Mouse (Mus musculus) mouse embryonic stem cell (cell line): ENCODE data around the gene Fbxl13.

Experiments used
- in situ Hi-C, 2 experiments: fragments of 300-500 bp; cut with MboI; formaldehyde crosslinking; loops; 1 replicate in 1 of 2; 3 replicates in 1 of 2; pipeline ENCODE4 v1.14.3; 2019 to 2020; ENCODE audit warnings: low sequenced_read_pairs in 2 of 2, low pct_unique_long_range_greater_than_20kb in 1 of 2, mixed read lengths in 1 of 2; ENCODE audit not compliant: unreplicated experiment in 1 of 2

Gene Fbxl13

DNA sequence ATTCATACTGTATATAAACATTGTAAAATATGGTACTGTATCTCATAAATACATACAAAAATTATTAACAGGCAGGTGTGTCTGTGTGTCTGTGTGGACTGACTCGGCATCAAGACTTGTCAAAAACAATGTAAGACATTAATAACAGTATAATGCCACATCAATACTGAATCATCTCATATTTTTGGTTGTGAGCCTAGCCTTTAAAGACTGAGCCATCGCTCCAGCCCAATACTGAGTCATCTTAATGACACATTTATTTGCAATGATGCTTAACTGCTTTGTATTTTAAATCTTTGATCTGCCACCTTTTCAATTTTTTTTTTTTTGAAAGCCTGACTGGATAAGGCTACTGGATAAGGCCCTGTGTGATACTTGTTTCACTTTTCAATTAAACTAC, 146.9 kb downstream of the Fbxl13 start:
- in situ Hi-C loops = no loop called here

DNA sequence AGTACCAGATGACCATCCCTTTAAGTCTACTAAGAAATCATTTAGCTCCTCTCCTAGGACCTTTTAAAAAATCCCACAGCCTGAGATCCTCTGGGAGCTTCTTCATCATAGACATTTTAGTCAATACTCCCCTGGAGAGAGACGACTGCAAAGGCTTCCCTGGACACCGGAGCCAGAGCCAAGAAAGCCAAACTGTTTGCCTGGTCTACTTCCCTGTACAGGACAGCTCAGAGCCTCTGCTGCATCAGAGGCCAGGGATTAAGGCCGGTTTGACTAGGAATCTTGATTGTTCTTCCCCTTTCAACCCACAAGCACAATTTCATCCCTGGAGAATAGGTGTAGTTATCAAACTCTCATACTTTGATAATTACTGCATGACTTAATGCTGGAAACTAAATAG, 148.6 kb downstream of the Fbxl13 start:
- in situ Hi-C loops = no loop called here

DNA sequence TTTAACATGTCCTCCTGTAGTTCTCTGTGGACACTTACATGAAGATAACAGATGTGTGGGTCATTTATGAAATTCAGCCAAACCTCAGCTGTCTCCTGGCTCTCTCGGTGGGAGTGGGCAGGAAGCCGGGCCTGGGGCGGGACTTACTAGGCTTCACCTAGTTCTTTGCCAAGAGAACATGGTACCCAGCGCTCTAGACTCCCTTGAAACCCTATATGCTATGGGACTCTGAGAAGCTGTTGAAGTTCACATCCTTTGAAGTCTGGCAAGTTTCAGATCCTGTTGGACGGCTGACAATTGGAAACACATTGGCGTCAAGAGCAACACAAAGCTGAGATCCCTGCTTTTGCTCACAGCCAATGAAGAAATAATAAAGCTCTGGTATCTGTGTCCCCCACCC, 149.1 kb downstream of the Fbxl13 start:
- in situ Hi-C loops = no loop called here

DNA sequence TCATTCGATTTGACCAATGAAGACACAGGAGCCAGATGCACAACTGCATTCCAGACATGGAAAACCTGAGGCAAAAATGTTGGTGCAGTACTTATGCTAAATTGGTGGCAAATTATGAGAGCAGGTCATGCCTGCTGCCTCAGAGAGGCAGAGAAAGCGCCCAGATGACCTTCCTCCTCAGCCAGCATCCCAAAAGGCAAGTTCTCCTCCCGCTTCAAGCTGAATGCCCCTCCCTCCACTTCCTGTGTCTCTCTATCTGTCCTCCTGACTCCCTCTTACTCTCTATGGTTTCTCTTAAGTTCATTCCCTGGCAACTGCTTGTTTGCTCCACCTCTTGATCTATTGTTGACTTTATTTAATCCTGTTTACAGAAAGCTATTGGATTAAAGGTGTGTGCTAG, 150.7 kb downstream of the Fbxl13 start:
- in situ Hi-C loops = no loop called here

DNA sequence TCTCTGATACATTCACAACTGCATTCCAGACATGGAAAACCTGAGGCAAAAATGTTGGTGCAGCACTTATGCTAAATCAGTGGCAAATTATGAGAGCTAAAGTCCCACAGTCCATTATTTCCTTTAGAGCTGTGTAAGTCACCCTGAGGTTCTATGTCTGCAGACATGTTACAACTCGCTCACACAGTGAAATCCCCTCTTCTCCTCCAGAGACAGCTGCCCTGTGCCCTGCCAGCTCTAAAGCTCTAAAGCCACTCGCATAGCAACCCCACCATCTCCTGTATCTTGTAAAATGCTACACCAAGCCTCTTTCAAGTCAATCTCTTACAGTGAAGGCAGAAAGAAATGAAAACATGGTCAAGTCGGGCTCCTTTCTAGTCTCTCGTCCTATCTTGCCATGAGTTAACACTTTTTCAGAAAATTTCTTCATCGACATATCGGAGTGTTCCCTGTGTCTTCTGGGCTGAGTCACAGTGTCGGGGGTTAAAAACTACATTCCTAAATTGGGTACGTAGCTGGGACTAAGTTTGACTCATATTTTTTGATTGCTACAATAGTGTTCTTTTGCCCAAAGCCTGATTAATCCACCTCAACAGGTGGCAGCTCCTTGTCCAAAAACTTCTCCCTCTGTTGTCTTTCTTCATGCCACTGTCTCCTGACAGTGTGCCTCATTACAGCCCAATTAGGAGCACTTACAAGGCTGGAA, 152.0 kb downstream of the Fbxl13 start:
- in situ Hi-C loops = no loop called here

DNA sequence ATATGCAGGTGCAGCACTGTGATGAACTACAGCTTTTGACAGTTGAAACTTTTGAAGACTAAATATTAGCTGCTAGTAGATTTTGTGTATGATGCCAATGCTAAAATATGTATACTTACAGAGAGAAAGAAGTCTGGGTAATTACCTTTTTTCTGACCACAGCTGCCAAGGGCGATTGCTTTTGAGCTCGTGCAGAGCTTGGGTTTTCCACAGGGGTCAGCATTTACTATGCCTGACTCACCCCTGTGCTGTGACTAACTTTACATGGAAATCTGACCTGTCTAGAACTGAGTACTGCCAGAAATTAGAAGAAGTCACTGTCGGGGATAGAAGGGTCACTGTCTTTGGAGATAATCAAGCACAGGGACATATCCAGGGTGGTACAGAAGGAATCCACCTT, 153.2 kb downstream of the Fbxl13 start:
- in situ Hi-C loops = no loop called here

DNA sequence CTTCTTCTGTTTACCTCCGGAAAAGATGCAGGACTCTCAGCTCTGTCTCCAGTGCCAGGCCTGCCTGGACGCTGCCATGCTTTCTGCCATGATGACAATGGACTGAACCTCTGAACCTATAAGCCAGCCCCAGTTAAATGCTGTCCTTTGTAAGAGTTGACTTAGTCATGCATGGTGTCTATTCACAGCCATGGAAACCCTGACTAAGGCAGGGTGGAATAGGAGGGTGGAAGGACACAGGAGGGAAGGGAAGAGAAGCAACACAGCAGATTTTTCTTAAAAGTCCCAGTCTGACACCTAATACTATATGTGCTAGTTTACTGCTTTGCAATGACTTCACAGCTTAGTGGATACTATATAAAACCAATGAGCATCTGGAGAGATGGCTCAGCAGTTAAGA, 154.0 kb downstream of the Fbxl13 start:
- in situ Hi-C loops = no loop called here

DNA sequence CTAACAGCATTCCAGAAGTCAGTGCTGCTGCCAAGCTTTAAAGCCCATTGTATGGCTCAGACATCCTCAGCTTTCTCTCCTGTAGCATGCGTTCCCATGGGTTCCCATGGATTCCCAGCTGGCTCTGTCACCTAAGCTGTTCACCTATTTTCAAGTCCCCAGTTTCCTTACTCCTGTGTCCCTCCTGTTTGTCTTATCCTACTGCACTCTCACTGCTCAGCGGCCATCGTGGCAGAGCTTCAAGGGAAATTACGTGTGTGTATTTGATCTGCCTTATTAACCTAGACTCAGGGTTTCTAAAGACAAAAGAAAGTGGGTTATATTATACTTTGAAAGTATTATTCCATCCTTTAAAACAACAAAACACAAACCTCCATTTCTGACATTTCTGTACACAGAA, 156.3 kb downstream of the Fbxl13 start:
- in situ Hi-C loops = no loop called here

DNA sequence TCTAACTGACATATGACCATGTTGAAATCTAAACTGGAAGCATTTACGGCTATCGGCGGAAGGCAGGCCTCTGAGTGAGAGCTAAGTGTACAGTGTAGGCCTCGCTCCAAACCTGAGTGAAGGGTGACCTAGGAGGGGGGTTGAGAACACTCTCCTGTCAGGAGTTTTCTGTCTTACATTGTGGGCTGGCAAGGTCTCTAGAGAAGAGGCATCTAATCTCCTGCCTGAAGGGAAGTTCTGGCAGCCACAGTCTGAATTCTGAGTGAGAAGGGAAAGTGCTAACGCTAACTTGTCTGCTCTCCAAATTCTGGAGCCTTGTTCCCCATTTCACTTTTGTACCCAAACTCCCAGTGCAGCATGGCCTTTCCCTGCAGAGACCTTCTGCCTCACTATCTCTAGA, 156.9 kb downstream of the Fbxl13 start:
- in situ Hi-C loops = no loop called here

DNA sequence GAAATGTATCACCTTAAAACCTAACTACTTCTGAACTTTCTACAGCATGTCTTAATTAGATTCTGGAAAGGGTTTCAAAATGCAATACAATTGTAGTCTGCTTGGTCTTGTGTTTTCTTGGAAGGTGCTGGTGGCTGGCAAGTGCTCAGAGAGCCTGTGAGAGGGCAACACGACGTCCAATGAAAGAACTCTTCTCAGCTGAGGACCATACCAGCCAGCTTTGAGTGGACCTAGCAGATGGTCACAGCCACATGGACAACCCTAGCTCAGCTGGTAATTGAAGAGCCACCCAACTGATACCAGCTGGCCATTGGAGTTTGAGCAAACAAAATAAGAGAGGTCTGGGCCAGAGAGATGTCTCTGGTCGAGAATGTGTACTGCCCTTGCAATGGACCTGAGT, 157.7 kb downstream of the Fbxl13 start:
- in situ Hi-C loops = no loop called here

DNA sequence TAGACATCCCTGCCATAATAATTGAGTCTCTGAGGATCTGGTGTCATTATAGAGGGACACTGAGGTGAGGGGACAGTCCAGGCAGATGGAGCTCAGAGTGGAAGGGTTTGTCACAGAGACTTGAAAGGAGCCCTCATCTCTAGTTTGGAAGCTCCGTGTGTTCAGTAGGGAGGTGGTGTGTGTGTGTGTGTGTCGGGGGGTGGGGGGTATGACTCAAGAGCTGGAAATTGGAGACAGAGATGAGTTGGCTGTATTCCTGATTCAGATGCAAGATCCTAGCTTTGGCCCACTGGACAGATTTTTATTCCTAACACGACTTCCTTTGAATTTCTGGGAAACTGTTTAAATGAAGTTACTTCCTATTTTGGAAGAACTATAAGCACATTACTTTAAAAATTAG, 158.1 kb downstream of the Fbxl13 start:
- in situ Hi-C loops = no loop called here

DNA sequence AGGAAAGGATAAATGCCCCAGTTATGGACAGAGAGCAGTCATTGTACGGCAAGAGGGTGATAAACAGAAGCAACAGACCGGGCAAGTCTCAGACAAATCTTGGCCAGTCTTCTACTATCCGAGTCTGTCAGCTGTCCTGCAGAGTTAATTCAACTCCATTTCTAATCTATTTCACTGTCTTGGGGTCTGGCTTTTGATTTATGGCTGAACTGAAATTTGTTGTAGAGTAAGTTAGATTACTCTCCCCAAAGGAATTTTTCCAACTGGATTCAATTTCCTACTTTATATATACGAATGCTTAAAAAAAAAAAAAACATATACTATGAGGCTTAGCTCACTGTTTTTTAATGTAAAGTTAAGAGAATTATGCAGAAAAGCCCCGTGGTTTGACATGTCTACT, 158.6 kb downstream of the Fbxl13 start:
- in situ Hi-C loops = no loop called here

DNA sequence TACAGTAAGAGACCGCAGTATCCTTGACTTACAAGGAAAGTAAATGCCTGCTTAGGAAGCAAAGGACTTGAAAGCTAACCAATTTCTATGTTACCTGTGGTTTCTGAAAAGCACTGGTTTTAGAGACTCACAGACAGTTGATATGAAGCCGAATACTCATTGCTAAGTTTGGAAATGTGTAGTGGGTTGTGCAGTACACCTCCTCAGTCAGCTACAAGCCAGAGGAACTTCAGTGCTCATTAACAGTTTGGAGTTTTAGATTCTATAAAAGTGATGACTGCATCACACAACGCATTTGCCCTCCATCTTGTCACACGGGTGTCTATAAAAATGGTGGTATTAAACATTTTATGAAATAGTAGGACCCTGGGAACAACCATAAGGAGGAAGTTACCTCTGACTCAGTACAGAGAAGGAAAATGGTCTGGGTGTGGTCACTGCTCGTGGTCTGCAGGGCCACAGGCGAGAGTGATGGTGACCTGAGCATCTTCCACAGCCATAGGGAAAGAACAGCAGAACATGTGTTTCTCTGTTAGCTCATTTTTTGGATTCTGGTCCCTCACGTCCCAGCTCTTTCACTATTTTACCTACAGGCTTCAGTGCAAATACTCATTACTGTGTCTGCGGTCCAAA, 160.1 kb downstream of the Fbxl13 start:
- in situ Hi-C loops = no loop called here

DNA sequence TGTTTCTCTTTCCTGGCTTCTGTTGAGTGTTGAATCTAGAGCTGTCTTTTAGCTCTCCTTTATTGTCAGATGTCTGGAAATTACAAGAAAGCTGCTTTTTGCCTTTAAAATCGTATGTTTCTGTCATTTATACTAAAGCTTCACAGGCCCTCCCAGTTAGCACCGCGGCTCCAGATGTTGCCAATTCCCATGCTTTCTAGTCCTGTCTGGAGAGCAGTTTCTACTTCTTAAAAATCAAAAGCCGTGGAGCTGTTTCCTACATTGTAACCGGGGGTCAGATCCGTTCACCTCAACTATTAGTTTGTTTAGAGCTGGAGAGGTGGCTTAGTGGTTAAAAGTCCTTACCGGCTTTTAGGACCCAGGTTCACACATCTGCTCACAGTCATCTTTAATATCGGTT, 162.2 kb downstream of the Fbxl13 start:
- in situ Hi-C loops = no loop called here

DNA sequence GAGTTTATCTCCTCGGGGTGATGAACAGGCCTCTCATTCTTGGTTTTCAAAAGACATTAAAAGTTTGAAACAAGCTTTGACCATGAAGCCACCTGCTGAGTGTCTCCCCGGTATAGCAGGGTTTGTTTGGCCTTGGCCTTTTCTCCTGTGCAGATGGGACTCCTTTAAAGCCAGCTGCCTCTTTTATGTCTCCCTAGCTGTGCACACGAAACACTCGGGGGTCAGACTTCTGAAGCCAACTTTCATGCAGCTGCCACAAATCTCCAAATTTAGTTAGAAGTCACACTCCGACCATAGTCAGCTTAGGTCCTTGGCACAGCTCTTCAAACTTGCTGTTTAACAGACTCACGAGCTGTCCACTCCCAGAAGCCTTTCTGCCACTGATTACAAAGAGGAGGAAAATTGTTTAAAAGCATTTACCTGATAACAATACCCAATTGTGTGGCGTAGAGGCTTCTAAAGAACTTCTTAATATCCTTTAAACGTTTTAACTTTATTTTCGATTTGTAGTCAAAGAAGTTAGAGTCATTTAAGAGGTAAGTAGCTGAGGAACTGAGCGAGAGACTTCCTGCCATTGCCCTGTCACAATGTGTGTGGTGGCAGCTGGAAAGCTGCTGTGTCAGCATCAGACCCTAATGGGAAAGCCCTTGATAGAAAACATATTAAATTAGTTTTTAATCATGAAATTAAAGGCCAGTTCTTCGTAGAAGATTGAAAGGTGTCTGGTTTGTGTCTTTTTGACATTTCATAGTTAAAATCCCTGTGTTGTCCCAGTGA, 162.8 kb downstream of the Fbxl13 start:
- in situ Hi-C loops = no loop called here

DNA sequence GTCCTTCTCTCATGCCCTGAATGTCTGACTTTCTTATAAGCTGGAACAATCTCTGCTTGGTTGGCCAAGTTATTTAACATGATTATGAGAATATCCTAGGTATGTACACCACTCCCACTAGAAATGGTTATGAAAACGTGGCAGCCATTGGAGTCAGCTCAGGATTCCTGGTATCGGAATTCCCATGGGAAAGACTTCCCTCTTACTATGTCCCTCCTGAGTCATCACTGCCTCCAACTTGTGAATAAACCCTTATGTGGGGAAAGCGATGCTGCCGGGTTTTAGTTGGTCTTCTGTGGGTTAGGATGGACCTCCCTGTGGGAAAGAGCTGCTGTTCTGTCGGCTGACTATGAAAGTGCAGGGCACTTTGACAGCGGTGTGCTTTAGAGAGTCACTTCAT, 163.9 kb downstream of the Fbxl13 start:
- in situ Hi-C loops = no loop called here

DNA sequence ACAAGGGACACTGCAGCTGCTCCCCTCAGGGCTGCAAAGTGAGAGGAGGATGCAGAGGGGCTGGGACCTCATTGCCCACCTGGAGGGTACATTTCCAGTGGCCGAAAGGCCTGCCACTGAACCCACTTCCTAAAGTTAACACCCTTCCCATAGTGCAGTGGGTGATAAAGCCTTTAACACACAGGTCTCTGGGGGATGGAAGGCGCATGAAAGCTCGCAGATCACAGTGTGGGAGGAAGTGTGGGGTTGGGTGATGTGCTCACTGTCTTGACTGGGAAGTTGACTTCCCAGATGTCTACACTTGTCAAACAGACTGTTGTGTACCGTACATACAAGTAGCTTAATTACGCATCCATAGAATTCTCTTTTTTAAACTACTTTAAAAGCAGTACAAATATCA, 165.7 kb downstream of the Fbxl13 start:
- in situ Hi-C loops = no loop called here

DNA sequence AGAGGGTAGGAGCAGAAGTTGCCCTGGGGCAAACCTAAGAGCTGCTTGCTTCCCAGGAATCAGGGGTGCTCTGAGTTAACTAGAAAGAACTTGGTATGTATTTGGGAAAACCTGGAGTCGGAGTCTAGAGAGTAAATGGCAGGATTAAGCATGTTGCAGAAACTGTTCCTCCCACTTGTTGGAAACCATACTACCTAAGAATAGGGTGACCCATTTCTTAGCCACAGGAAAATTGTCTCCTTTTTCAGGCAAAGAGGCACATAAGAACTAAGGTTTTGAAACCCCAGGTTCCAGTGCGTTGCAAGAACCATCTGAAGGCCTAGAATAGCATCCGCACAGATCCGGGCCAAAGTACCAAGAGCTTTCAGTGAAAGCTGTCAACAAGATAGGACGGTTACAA, 167.0 kb downstream of the Fbxl13 start:
- in situ Hi-C loops = no loop called here

DNA sequence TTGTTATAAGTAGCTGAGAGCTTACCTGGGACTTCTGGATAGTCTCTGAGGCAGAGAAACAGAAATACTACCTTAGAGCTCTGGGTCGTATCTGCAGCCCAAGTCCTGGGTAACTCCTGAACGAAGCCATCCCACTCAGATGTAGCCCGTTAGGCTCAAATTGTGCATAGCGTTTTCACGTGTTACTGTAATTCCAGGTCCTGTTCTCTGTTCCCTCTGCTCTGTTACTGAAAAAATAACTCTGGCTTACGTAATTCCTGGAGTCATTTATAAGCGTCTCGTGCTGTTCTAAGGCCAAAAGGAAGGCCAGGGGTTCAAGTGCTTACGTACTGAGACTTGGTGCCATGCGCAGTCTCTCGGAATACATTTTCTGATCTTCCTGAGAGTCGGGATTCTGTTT, 177.3 kb downstream of the Fbxl13 start:
- in situ Hi-C loops = no loop called here

DNA sequence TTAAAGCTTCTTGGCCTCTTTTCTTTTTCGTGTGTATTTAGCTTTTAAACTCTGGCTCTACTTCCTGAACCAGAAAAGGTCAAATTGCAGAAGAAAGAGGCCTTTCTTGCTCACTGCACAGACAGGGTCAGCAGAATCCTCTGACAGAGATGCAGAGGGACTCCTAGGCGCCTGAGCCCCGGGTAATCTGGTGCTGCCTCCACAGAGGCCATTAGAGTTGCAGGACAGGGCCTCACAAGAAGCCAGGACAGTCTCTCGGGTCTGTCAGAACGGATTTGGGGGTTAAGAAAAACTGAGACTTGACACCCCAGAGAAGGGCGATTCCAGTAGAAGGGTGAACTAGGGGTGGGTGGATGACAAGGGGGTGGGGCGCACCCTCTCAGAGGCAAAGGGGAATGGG, 178.0 kb downstream of the Fbxl13 start:
- in situ Hi-C loops = no loop called here
